Mouse (Mus musculus): ENCODE measurements at regions not wholly inside any gene's neighbourhood (a gene's known extent, or its start where the extent isn't known, plus 50 kb on each side); places are given as distances from the start of the nearest gene placed in this dataset.

GRCm38 (mm10) chr12:107050891-107051635 lies 437.4 kb upstream of the 3110018I06Rik start:
- Histone ChIP-seq H3K27ac (ENCODE audit: insufficient read depth, low read depth, low read length, poor library complexity, severe bottlenecking) (no peak overlapping the region), H3K9me3 (ENCODE audit: control insufficient read depth, insufficient read depth, low read depth, low read length) (no peaks in the 10 kb centered on the region), H3K4me3 (ENCODE audit: insufficient read depth in 1 of 2, low read depth in 1 of 2, low read length in 2 of 2, poor library complexity in 1 of 2, severe bottlenecking in 1 of 2) (no peak overlapping the region), H3K4me1 (ENCODE audit: control insufficient read depth in 2 of 2, insufficient read depth in 2 of 2, low read length in 2 of 2, poor library complexity in 1 of 2) (no peaks in the 10 kb centered on the region), H3K36me3 (ENCODE audit: control insufficient read depth, insufficient read depth, low read length, poor library complexity, severe bottlenecking) (no peaks in the 10 kb centered on the region), H3K9ac (ENCODE audit: insufficient read depth, low read depth, low read length, poor library complexity, severe bottlenecking) (no peak overlapping the region)
- TF ChIP-seq ZNF384 (IDR thresholded peaks at IDR 0.05; ENCODE audit: low read depth, low read length) (no peak), ZC3H11A (IDR thresholded peaks at IDR 0.05; ENCODE audit: borderline replicate concordance, low read depth, low read length) (no peak), HCFC1 (IDR thresholded peaks at IDR 0.05; ENCODE audit: borderline replicate concordance, insufficient read depth, low read length) (no peak), CHD2 (IDR thresholded peaks at IDR 0.05; ENCODE audit: low read depth, low read length) (no peak), MAFK (IDR thresholded peaks at IDR 0.05; ENCODE audit: insufficient read depth, low read depth, low read length) (no peak)
- in situ Hi-C loops (cut with MboI; ENCODE audit: low sequenced_read_pairs in 2 of 2, unreplicated experiment in 2 of 2): no loop called here
- DNase-seq (ENCODE audit: low read depth, low spot score): no peak

GRCm38 (mm10) chr12:107052136-107052535 lies 436.3 kb upstream of the 3110018I06Rik start:
- in situ Hi-C loops (cut with MboI; ENCODE audit: low sequenced_read_pairs in 2 of 2, unreplicated experiment in 2 of 2): no loop called here
- TF ChIP-seq HCFC1 (IDR thresholded peaks at IDR 0.05; ENCODE audit: borderline replicate concordance, insufficient read depth, low read length) (no peak), ZC3H11A (IDR thresholded peaks at IDR 0.05; ENCODE audit: borderline replicate concordance, low read depth, low read length) (no peak), MAFK (IDR thresholded peaks at IDR 0.05; ENCODE audit: insufficient read depth, low read depth, low read length) (no peak), CHD2 (IDR thresholded peaks at IDR 0.05; ENCODE audit: low read depth, low read length) (no peak), ZNF384 (IDR thresholded peaks at IDR 0.05; ENCODE audit: low read depth, low read length) (no peak)
- no peak for DNase-seq (ENCODE audit: low read depth, low spot score)
- Histone ChIP-seq H3K4me1 (ENCODE audit: control insufficient read depth in 2 of 2, insufficient read depth in 2 of 2, low read length in 2 of 2, poor library complexity in 1 of 2) (no peaks in the 10 kb centered on the region), H3K36me3 (ENCODE audit: control insufficient read depth, insufficient read depth, low read length, poor library complexity, severe bottlenecking) (no peaks in the 10 kb centered on the region), H3K9me3 (ENCODE audit: control insufficient read depth, insufficient read depth, low read depth, low read length) (no peaks in the 10 kb centered on the region), H3K27ac (ENCODE audit: insufficient read depth, low read depth, low read length, poor library complexity, severe bottlenecking) (no peak overlapping the region), H3K9ac (ENCODE audit: insufficient read depth, low read depth, low read length, poor library complexity, severe bottlenecking) (no peak overlapping the region), H3K4me3 (ENCODE audit: insufficient read depth in 1 of 2, low read depth in 1 of 2, low read length in 2 of 2, poor library complexity in 1 of 2, severe bottlenecking in 1 of 2) (no peak overlapping the region)

- in situ Hi-C loops (cut with MboI; ENCODE audit: low sequenced_read_pairs in 2 of 2, unreplicated experiment in 2 of 2): no loop called here
- no peaks in the 10 kb centered on the region for H3K36me3 ChIP-seq (ENCODE audit: control insufficient read depth, insufficient read depth, low read length, poor library complexity, severe bottlenecking)
- TF ChIP-seq HCFC1 (IDR thresholded peaks at IDR 0.05; ENCODE audit: borderline replicate concordance, insufficient read depth, low read length) (no peak), CHD2 (IDR thresholded peaks at IDR 0.05; ENCODE audit: low read depth, low read length) (no peak), ZNF384 (IDR thresholded peaks at IDR 0.05; ENCODE audit: low read depth, low read length) (no peak)
- no peak overlapping the region for H3K4me3 ChIP-seq (ENCODE audit: insufficient read depth in 1 of 2, low read depth in 1 of 2, low read length in 2 of 2, poor library complexity in 1 of 2, severe bottlenecking in 1 of 2)
- no peak overlapping the region for H3K9ac ChIP-seq (ENCODE audit: insufficient read depth, low read depth, low read length, poor library complexity, severe bottlenecking)
- no peaks in the 10 kb centered on the region for H3K9me3 ChIP-seq (ENCODE audit: control insufficient read depth, insufficient read depth, low read depth, low read length)
- H3K27ac ChIP-seq (ENCODE audit: insufficient read depth, low read depth, low read length, poor library complexity, severe bottlenecking): no peak overlapping the region
- no peaks in the 10 kb centered on the region for H3K4me1 ChIP-seq (ENCODE audit: control insufficient read depth in 2 of 2, insufficient read depth in 2 of 2, low read length in 2 of 2, poor library complexity in 1 of 2)
- DNase-seq (ENCODE audit: low read depth, low spot score): peak; percentile 55
Observed at GRCm38 (mm10) chr12:107056553-107056952, 431.9 kb upstream of the 3110018I06Rik start.

- Histone ChIP-seq H3K36me3 (ENCODE audit: control insufficient read depth, insufficient read depth, low read length, poor library complexity, severe bottlenecking) (no peaks in the 10 kb centered on the region), H3K27ac (ENCODE audit: insufficient read depth, low read depth, low read length, poor library complexity, severe bottlenecking) (no peak overlapping the region), H3K4me1 (ENCODE audit: control insufficient read depth in 2 of 2, insufficient read depth in 2 of 2, low read length in 2 of 2, poor library complexity in 1 of 2) (no peaks in the 10 kb centered on the region), H3K4me3 (ENCODE audit: insufficient read depth in 1 of 2, low read depth in 1 of 2, low read length in 2 of 2, poor library complexity in 1 of 2, severe bottlenecking in 1 of 2) (no peak overlapping the region), H3K9me3 (ENCODE audit: control insufficient read depth, insufficient read depth, low read depth, low read length) (no peaks in the 10 kb centered on the region), H3K9ac (ENCODE audit: insufficient read depth, low read depth, low read length, poor library complexity, severe bottlenecking) (no peak overlapping the region)
- no peak for TF ChIP-seq MAFK (IDR thresholded peaks at IDR 0.05; ENCODE audit: insufficient read depth, low read depth, low read length)
- no peak for TF ChIP-seq CHD2 (IDR thresholded peaks at IDR 0.05; ENCODE audit: low read depth, low read length)
- no peak for TF ChIP-seq ZNF384 (IDR thresholded peaks at IDR 0.05; ENCODE audit: low read depth, low read length)
- TF ChIP-seq ZC3H11A (IDR thresholded peaks at IDR 0.05; ENCODE audit: borderline replicate concordance, low read depth, low read length): no peak
- TF ChIP-seq HCFC1 (IDR thresholded peaks at IDR 0.05; ENCODE audit: borderline replicate concordance, insufficient read depth, low read length): no peak
- in situ Hi-C loops (cut with MboI; ENCODE audit: low sequenced_read_pairs in 2 of 2, unreplicated experiment in 2 of 2): no loop called here
- no peak for DNase-seq (ENCODE audit: low read depth, low spot score)
Observed at GRCm38 (mm10) chr12:107060514-107060913, 427.9 kb upstream of the 3110018I06Rik start.

All from ES-E14 (cell line).